Mouse (Mus musculus) heart, embryonic 12.5 days (tissue): ENCODE data around the gene Ccdc93. TPM values are rescaled to one million over a fixed set of nuclear protein-coding genes. Genes with fewer than 3 reads are reported as not detected.

Experiments
- ATAC-seq: fragments of 200-750 bp; cut with Nextera tagmentation; 2 replicates; pipeline ENCODE4 v1.8.0; 2017; ENCODE audit warnings: moderate TSS enrichment, moderate library complexity; ENCODE audit not compliant: insufficient number of reproducible peaks, low FRiP score
- H3K27ac ChIP-seq: fragments of 300-500 bp; sonication (generic); 2 replicates; pipeline ENCODE4 v1.5.1; 2016; ENCODE audit warnings: mild to moderate bottlenecking, moderate library complexity; ENCODE audit not compliant: poor library complexity, severe bottlenecking
- H3K27me3 ChIP-seq: fragments of 300-500 bp; sonication (generic); replicated peaks from 2 replicates; pipeline ENCODE4 v1.6.1; 2016; ENCODE audit warnings: mild to moderate bottlenecking, moderate library complexity
- H3K36me3 ChIP-seq: fragments of 300-500 bp; sonication (generic); 2 replicates; pipeline ENCODE4 v1.6.1; 2016; ENCODE audit warnings: mild to moderate bottlenecking, moderate library complexity
- H3K4me1 ChIP-seq: fragments of 300-500 bp; sonication (generic); replicated peaks from 2 replicates; pipeline ENCODE4 v1.6.1; 2016; ENCODE audit warnings: mild to moderate bottlenecking
- H3K4me2 ChIP-seq: fragments of 300-500 bp; sonication (generic); 2 replicates; pipeline ENCODE4 v1.6.1; 2016; ENCODE audit warnings: mild to moderate bottlenecking, moderate library complexity
- H3K4me3 ChIP-seq: fragments of 300-500 bp; sonication (generic); 2 replicates; pipeline ENCODE4 v1.5.1; 2016; ENCODE audit warnings: mild to moderate bottlenecking
- H3K9ac ChIP-seq: fragments of 300-500 bp; sonication (generic); 2 replicates; pipeline ENCODE4 v1.6.1; 2016; ENCODE audit warnings: mild to moderate bottlenecking, moderate library complexity
- H3K9me3 ChIP-seq: fragments of 300-500 bp; sonication (generic); replicated peaks from 2 replicates; pipeline ENCODE4 v1.6.1; 2016; ENCODE audit warnings: mild to moderate bottlenecking, moderate library complexity
- WGBS: fragments of 180-500 bp; shearing (Covaris S2); methylation state at CpG from one replicate; pipeline ENCODE4 v1.1.7; 2016; 5-methylcytosine and 5-hydroxymethylcytosine counted together
- polyA plus RNA-seq: library from polyadenylated mRNA; unstranded; fragments of >200 nt; fragmentation: Nextera tagmentation; extraction: Ambion mirVana; gene quantifications from 2 replicates; pipeline ENCODE4 v1.2.1, GENCODE M21; 2016

The Ccdc93 gene
- polyA plus RNA-seq, 1 experiment from 2014 or later: 9.0 TPM

GRCm38 (mm10) chr1:121398231-121398630 is 32.6 kb upstream of the Ccdc93 start:
- no peak overlapping the region for H3K27ac ChIP-seq
- H3K4me1 ChIP-seq: no peaks in the 10 kb centered on the region
- ATAC-seq: no peak
- WGBS: 74% methylated on average over 4 of the region's 4 CpGs
- H3K4me3 ChIP-seq: no peak overlapping the region
- no peaks in the 10 kb centered on the region for H3K9me3 ChIP-seq
- H3K27me3 ChIP-seq: no peaks in the 10 kb centered on the region
- H3K4me2 ChIP-seq: no peak overlapping the region
- no peaks in the 10 kb centered on the region for H3K36me3 ChIP-seq
- no peak overlapping the region for H3K9ac ChIP-seq

- Histone ChIP-seq H3K4me2 (no peak overlapping the region), H3K9me3 (no peaks in the 10 kb centered on the region), H3K27ac (no peak overlapping the region), H3K27me3 (no peaks in the 10 kb centered on the region), H3K4me3 (no peak overlapping the region), H3K9ac (no peak overlapping the region), H3K36me3 (no peaks in the 10 kb centered on the region), H3K4me1 (no peaks in the 10 kb centered on the region)
- 61% methylated on average over 14 of the region's 14 CpGs for WGBS
- ATAC-seq: no peak
Observed at GRCm38 (mm10) chr1:121398986-121399881, 31.6 kb upstream of the Ccdc93 start.

GRCm38 (mm10) chr1:121400243-121400642 is 30.6 kb upstream of the Ccdc93 start:
- Histone ChIP-seq H3K36me3 (no peaks in the 10 kb centered on the region), H3K4me3 (no peak overlapping the region), H3K27ac (no peak overlapping the region), H3K27me3 (no peaks in the 10 kb centered on the region), H3K4me1 (no peaks in the 10 kb centered on the region), H3K4me2 (no peak overlapping the region), H3K9me3 (no peaks in the 10 kb centered on the region), H3K9ac (no peak overlapping the region)
- 23% methylated on average over 4 of the region's 4 CpGs for WGBS
- no peak for ATAC-seq

- no peak overlapping the region for H3K4me2 ChIP-seq
- H3K4me3 ChIP-seq: no peak overlapping the region
- 36% methylated on average over 4 of the region's 4 CpGs for WGBS
- H3K27ac ChIP-seq: no peak overlapping the region
- no peaks in the 10 kb centered on the region for H3K9me3 ChIP-seq
- no peaks in the 10 kb centered on the region for H3K4me1 ChIP-seq
- H3K9ac ChIP-seq: no peak overlapping the region
- no peaks in the 10 kb centered on the region for H3K27me3 ChIP-seq
- no peak for ATAC-seq
- H3K36me3 ChIP-seq: no peaks in the 10 kb centered on the region
Observed at GRCm38 (mm10) chr1:121419084-121419483, 11.8 kb upstream of the Ccdc93 start.

- no peak for ATAC-seq
- Histone ChIP-seq H3K9me3 (no peaks in the 10 kb centered on the region), H3K36me3 (no peaks in the 10 kb centered on the region), H3K27ac (no peak overlapping the region), H3K4me3 (no peak overlapping the region), H3K4me2 (no peak overlapping the region), H3K9ac (no peak overlapping the region), H3K4me1 (no peaks in the 10 kb centered on the region), H3K27me3 (no peaks in the 10 kb centered on the region)
- WGBS: 77% methylated on average over 12 of the region's 12 CpGs
Observed at GRCm38 (mm10) chr1:121419569-121420265, 11.1 kb upstream of the Ccdc93 start.

GRCm38 (mm10) chr1:121430183-121430937 is 489 bp upstream of the Ccdc93 start:
- peaks cover 15% of the 10 kb centered on the region for H3K4me1 ChIP-seq
- H3K4me2 ChIP-seq: peak overlapping the region; percentile 95
- H3K4me3 ChIP-seq: no peak overlapping the region
- no peak overlapping the region for H3K9ac ChIP-seq
- no peaks in the 10 kb centered on the region for H3K27me3 ChIP-seq
- no peak overlapping the region for H3K27ac ChIP-seq
- ATAC-seq: no peak
- H3K9me3 ChIP-seq: no peaks in the 10 kb centered on the region
- 23% methylated on average over 6 of the region's 6 CpGs for WGBS
- peaks cover 8% of the 10 kb centered on the region; the same call in 1 of the 2 replicates for H3K36me3 ChIP-seq

- no peak for ATAC-seq
- peaks cover 9% of the 10 kb centered on the region for H3K4me1 ChIP-seq
- H3K4me2 ChIP-seq: no peak overlapping the region
- 89% methylated on average over 7 of the region's 7 CpGs for WGBS
- H3K9ac ChIP-seq: no peak overlapping the region
- H3K36me3 ChIP-seq: peaks cover 45% of the 10 kb centered on the region
- H3K4me3 ChIP-seq: no peak overlapping the region
- no peak overlapping the region for H3K27ac ChIP-seq
- H3K27me3 ChIP-seq: no peaks in the 10 kb centered on the region
- H3K9me3 ChIP-seq: no peaks in the 10 kb centered on the region
Observed at GRCm38 (mm10) chr1:121435981-121436380, 5.1 kb downstream of the Ccdc93 start.

- no peak overlapping the region for H3K4me2 ChIP-seq
- peak; percentile 25; the same call in 1 of the 2 replicates for ATAC-seq
- no peak overlapping the region for H3K27ac ChIP-seq
- no peaks in the 10 kb centered on the region for H3K9me3 ChIP-seq
- 61% methylated on average over 13 of the region's 13 CpGs for WGBS
- no peak overlapping the region for H3K9ac ChIP-seq
- H3K27me3 ChIP-seq: no peaks in the 10 kb centered on the region
- H3K4me1 ChIP-seq: no peaks in the 10 kb centered on the region
- H3K4me3 ChIP-seq: no peak overlapping the region
- H3K36me3 ChIP-seq: peaks cover 75% of the 10 kb centered on the region
Observed at GRCm38 (mm10) chr1:121440535-121441381, 9.9 kb downstream of the Ccdc93 start.

GRCm38 (mm10) chr1:121444147-121444546 is 13.3 kb downstream of the Ccdc93 start:
- 87% methylated on average over 6 of the region's 6 CpGs for WGBS
- ATAC-seq: no peak
- Histone ChIP-seq H3K9ac (no peak overlapping the region), H3K27me3 (no peaks in the 10 kb centered on the region), H3K4me2 (no peak overlapping the region), H3K36me3 (peaks cover 83% of the 10 kb centered on the region), H3K4me1 (no peaks in the 10 kb centered on the region), H3K4me3 (no peak overlapping the region), H3K27ac (no peak overlapping the region), H3K9me3 (no peaks in the 10 kb centered on the region)

GRCm38 (mm10) chr1:121447216-121447615 is 16.4 kb downstream of the Ccdc93 start:
- Histone ChIP-seq H3K9me3 (no peaks in the 10 kb centered on the region), H3K4me1 (no peaks in the 10 kb centered on the region), H3K36me3 (peaks cover 79% of the 10 kb centered on the region), H3K27me3 (no peaks in the 10 kb centered on the region), H3K9ac (no peak overlapping the region), H3K4me2 (no peak overlapping the region), H3K4me3 (no peak overlapping the region), H3K27ac (no peak overlapping the region)
- ATAC-seq: no peak
- 88% methylated on average over 10 of the region's 10 CpGs for WGBS
